Mouse (Mus musculus): ENCODE data around the gene Insl6.

Gene Insl6

DNA sequence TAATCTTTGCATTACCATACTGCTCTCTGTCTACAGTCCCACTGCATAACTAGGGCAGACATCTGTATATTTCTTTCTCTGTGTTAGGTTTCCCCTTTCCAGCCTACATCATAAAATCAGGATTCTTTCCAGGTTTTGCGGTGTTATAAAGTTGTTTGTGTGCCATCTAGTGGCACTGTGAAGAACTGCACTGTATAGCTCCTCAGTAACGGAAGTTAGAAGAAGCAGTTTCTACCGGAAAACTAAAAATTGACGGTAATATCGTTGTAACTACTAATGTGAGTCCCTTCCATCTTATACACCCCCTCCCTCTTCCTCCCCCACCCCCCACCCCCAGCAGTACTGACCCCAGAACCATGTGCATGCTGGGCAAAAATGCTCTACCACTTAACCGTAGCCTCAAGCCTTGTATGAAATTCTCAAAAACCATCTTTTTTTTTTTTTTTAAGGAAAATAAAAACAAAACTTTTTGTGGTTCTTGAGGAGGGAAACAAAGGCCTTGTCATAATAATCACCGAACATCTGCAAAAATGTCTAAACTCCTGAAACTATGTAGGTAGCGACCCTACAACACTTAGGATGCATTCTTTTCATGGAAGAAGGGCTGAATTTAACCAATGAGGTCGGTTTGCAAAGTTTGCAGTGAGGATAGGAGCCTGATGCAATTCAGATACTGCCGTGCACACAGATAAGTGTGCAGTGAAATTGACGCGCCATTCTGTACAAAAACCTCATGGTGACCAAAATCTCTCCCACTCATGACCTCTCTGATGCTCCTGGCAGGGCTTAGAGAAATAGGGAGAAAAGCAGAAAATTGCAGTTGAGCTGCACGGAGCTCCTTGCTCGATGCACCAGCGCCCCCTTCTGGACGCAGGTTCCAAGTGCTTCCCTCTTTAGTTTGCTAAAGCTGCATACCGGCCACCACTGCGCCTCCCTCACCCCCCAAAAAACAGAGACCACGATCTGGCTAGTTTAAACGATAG is 30.0 kb upstream of the Insl6 start:
- DNase-seq (ENCODE audit: low read depth, low spot score): peak; percentile 71

DNA sequence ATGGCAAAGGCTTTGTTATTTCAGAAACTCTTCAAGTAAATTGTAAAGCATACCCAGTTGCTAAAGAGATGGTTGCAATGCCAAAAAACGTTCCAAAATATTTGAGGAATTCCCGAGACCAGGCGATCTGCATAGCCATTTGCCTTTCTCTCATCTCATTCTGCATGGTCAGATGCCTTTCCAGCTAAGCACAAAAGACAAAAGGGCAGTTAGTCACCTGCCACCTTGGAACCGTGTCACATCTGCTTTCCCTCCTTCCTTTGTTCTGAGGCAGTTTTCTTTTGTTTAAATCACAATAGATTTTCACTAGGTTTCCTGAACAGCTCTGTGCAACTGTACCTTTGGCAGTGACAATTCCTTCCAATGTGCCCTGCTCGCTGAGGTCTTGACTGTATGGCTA is 25.8 kb upstream of the Insl6 start:
- DNase-seq (ENCODE audit: low read depth, low spot score): no peak

DNA sequence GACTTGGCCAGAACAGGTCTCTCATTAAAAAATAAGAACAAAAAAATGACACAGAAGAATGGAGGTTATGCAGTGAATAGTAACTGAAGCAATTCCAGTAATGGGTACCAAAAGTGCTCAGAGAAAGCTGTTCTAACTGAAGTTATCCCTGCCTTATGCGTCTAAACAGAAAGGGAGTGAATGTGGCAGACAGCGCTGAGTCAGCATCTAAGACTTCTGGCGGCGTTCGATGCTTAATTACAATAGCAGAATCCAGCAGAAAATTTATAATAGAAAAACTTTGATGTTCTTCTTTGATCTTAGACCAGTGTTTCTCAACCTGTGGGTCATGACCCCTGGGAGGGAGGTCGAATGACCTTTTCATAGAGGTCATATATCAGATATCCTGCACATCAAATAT is 20.5 kb upstream of the Insl6 start:
- DNase-seq (ENCODE audit: low read depth, low spot score): no peak

DNA sequence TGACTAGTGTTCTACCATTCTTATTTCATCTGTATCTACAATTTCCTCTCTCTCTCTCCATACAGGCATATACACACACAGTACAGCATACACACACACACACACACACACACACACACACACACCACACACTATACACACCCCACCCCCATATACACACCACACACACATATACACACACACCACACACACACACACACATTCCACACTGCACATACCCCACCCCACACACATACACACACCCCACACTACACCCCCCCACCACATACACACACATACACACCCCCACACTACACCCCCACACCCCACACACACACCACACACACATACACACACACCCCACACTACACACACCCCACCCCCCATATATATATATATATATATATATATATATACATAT is 19.7 kb upstream of the Insl6 start:
- no peak for DNase-seq (ENCODE audit: low read depth, low spot score)

DNA sequence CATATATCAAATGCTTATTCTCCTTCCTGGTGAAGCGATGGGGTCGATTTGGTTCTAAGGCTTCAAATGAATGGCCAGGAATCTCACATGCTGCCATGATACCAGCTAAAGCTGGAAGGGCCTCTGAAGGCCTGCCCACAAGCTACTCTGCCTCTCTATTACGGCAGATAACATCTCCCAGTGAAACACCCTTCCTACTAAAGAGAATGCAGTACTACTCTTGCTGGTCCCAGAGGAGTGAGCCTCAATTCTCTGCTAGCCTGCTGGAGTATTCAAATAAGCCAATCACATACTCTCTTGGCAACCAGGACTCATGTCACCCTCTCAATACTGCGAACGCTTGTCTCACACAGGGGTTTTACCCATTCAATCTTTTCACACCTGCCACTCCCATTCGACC is 17.1 kb upstream of the Insl6 start:
- DNase-seq (ENCODE audit: low read depth, low spot score): no peak

DNA sequence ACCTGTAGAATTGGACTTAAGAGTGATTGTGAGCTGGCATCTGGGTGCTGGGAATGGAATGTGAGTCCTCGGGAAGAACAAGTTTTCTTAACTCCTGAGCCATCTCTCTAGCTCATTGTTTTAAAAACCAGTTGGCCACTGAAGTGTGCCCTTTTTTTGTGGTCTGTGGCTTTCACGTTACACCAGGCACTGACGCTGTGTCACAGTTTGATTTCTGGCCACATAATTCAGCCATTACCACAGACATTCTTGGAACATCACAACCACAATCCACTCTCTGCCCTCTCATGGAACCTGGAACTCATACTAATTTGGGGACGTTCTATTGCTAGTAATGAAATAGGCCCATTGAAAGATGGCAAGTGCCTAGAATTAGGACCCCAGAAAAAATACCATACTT is 15.9 kb upstream of the Insl6 start:
- no peak for DNase-seq (ENCODE audit: low read depth, low spot score)

DNA sequence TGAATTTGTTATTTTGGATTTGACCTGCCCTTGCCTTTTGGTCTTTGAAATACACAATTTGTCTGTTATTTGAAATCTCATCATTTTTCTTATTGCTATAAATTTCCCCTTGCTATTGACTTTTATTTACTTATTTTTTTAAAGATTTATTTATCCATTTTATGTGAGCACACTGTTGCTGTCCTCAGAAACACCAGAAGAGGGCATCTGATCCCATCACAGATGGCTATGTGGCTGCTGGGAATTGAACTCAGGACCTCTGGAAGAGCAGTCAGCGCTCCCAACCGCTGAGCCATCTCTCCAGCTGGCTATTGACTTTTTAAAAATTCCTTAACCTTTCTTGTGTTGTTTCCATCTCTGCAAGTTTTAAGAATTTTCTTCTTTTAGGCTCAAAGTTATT is 11.5 kb upstream of the Insl6 start:
- no peak for DNase-seq (ENCODE audit: low read depth, low spot score)

DNA sequence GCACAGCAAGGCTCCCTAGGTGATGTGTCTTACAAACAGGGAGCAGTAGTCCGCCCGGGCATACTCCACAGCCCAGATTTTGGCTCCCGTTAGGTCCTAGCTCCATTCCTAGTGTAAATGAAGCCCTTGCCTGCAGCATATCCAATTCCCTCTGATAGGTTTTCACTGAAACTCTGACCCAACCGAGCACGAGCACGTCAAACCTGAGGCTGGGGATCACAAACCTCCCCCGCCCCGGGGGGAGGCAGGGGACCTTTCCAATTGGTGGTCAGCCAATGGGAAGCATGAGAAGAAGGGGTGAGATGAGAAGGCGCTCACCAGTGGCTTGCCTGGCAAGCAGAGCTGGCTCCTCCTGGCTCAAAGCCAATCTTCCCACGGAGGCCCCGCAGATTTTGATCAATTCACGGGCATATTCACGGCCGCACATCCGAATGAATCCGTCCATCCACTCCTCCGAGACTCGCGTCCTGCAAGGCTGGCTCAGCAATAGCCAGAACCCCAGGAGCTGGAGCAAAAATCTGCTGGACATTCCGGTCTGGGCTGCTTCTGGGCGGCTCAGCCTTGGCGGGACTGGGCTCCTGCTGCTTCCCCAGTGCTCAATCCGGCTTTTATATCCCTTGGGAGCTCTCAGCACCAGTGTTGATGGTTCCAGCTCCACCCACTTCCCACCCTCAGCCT is 9.1 kb upstream of the Insl6 start, which contains the start of gene Rln1:
TSS of gene Rln1 (minus strand) at position 603 of the 678 bp plus-strand sequence.
- DNase-seq (ENCODE audit: low read depth, low spot score): no peak

DNA sequence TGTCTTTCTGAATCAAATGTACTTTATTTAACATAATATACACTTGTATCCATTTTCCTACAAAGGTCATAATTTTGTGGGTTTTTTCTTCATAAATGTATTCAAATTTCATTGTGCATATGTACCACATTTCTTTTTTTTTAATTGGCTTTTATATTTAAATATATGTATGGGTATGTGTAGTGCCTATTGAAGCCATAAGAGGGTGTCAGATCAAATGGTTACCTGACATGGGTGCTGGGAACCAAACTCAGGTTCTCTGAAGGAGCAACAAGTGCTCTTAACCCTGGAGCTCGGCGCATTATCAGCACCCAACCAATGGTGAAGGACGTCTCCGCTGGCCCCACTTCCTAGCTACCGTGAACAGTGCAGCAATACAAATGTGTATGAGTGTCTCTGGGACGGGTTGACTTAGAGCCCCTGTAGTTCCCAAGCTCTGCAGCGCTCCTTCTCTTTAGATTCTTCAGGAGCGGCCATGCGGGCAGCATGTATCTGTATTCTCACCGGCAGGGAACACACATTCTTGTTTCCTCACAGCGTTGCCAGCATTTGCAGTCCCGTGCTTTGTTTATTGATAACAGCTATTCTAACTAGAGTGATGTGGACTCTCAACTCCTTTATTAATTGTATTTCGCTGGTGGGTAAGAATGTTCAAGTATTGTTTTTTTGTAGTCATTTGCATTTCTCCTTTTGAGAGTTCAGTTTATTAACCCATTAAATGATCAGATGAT is 1.8 kb upstream of the Insl6 start:
- DNase-seq (ENCODE audit: low read depth, low spot score): no peak

DNA sequence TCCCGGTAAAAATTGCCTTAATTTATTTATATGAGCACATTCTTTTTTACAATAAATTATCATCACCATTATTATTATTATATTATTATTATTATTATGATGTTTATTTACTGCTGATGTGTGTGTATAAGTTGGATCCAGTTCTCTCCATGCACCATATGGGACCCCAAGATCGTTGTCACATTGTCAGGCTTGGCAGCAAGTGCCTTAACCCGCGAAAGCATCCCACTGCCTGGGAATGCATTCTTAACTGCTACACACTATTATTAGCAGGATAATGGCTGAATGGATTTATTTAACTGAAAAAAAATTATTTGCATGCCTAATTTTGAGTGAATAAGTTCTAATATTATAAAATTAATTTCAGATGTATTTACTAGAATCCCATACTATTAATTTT is 1.2 kb upstream of the Insl6 start:
- DNase-seq (ENCODE audit: low read depth, low spot score): no peak

DNA sequence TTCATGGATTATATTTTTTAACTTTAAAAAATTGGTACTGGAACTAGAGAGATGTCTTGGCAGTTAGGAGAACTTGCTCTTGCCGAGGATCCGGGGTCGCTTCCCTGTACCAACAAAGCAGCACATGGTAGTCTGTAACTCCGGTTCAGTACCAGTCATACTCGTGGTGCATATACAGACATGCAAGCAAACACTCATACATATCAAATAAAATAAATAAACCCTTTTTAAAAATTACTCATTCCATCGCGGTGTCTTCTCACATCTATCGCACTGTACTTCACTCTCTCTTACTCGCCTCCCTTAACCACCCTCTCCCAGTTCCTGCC is 660 bp upstream of the Insl6 start:
- DNase-seq (ENCODE audit: low read depth, low spot score): no peak

DNA sequence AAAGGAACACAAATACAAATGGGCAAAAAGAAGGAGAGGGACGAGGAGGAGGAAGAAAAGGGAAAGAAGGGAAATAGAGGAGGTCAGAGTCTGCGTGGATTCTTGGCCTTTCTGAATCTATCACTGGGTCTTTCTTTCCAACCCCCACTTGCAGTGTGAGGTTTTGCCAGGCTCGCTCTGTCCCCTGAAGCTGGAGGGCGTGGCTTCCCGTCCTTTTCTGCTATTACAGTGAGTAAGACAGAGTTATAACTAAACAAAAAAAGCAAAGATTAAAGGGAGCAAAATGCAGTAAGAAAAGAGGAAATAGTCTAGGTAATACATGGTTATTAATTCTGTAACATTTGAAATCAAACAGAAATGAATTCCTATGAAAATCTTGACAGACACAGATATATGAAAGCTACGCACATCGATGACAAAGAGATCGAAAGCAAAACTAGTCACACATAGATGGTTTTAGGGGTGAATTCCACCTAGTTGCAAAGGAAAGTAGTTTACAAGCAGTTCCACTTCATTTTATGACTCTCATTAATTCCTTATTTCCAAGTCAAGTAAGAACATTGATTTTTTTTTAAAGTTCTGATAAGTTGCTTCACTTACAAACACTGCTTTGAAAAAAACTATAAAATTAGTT is 1.6 kb downstream of the Insl6 start:
- DNase-seq (ENCODE audit: low read depth, low spot score): no peak

DNA sequence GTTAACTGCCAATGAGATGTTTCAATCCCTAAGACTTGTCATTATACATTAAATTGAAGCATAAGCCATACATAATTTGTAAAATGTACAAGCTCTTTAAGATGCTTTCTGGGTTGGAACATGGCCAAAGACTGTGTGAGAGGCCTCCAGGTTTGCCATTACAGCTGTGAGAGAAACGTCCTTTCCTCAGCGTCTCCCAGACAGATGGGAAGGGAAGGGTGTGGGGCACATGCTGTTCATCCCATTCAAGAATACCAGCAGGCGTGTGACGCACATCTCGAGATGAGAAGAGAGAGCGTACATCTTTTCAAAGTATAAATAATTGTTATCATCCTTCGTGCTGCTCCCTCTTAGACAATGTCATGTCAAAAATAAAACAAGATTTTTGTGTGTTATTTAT is 12.5 kb downstream of the Insl6 start:
- no peak for DNase-seq (ENCODE audit: low read depth, low spot score)

DNA sequence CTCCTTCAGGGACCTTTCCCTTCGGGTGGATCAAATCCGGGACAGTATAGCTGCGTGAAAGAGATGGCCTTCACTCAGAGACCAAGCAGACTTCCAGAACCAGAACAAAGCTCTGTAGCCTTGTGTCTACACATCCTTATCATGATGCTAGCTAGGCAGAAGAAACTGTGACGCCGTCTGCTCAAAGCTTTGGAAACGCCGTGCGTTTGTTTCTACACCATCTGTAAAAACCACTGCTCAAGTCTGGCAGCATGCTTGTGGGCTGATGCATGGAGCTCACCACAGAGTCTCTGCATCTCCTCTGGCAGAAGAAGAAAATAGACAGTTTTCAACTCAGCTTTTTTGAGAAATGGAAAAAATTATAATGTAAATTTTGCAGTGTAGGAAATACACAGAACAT is 13.4 kb downstream of the Insl6 start:
- no peak for DNase-seq (ENCODE audit: low read depth, low spot score)

DNA sequence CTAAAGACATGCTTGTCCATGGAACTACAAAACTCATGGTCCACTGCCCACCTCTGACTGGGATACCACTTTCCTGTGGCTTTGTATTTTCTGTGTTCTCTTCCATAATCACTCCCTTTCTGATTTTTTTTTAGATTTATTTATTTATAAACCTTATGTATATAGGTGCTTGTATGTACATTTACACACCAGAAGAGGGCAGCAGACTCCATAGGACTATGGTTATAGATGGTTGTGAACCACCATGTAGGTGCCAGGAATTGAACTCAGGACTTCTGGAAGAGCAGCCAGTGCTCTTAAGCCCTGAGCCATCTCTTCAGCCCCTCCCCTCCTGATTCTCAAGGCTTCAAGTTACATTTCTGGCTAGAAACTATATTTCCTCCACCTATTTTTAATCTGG is 16.3 kb downstream of the Insl6 start:
- no peak for DNase-seq (ENCODE audit: low read depth, low spot score)

DNA sequence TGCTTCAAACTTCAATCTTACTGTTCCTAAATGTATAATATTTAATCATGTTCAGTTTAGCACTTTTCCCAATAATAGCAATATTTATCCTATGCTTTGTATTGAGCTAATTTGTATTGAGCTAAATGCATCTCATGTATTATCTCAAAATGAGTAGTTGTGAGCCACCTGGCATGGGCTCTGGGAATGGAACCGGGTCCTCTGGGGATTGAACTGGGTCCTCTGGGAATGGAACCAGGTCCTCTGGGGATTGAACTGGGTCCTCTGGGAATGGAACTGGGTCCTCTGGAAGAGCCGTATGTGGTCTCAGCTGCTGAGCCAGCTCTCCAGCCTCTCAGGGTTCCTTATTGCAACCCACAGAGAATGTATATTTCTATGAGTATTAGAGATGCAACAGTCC is 23.0 kb downstream of the Insl6 start:
- no peak for DNase-seq (ENCODE audit: low read depth, low spot score)

DNA sequence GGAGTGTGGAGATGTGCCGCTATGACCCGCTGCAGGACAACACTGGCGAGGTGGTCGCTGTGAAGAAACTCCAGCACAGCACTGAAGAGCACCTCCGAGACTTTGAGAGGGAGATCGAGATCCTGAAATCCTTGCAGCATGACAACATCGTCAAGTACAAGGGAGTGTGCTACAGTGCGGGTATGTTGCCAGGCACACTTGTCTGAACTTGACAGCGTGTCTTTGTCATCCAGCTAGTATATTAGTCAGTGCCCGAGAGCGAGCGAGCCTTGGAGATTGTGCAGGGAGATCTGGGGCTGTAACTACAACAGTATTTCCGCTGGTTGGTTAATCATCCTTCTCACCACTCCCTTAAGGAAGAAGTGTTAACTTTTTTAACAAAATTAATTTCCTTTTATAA is 24.2 kb downstream of the Insl6 start:
- no peak for DNase-seq (ENCODE audit: low read depth, low spot score)

DNA sequence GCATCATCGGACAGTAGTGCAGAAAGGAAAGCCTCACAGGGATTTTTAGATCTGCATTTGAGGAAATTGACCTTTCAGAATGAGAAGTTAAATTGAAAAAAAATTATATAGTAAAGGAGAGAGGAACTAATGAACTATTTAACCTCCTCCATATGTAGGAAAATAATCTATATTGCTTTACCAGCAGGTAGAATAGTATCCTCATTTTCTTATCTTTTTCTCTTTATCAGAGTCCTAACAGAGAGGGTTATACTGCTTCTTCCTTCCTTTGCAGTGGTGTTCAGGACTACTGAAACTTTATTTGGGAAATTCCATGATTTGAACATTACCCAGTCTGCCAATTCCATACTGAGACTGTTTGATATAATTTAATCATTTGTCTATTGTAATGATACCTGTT is 27.8 kb downstream of the Insl6 start:
- DNase-seq (ENCODE audit: low read depth, low spot score): no peak

DNA sequence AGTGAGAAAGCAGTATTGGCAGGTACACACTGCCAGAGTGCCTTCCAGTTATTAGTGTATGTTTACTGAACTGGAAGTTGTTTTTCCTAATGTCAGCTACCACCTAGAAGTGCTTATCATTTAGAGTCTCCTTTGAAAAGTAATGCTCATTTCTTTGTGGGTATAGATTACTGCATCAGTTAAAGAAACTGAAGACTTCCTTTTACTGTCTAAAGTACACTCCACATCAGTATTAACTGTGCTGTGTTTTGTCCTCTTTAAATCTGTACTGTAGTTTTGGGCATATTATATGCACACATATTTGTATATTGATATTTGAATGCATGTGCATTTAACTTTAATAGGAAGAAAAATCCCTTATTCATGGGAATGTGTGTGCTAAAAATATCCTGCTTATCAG is 29.0 kb downstream of the Insl6 start:
- no peak for DNase-seq (ENCODE audit: low read depth, low spot score)

DNA sequence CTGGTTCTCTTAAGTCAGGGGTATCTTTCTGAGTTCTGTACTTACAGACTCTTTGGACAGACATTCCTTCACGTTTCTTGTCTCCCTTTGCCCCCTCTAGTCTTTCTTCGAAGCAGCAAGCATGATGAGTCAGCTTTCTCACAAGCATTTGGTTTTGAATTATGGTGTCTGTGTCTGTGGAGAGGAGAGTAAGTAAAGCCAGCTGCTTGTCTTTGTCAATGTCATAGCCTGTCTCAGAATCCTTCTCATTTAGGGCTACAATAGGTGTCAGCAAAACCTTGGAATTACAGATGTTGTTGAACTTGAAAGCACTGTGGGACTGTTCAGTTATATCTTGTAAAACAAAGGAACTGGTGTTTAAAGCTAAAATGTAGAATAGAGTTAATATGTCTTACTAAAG is 30.4 kb downstream of the Insl6 start:
- no peak for DNase-seq (ENCODE audit: low read depth, low spot score)

DNA sequence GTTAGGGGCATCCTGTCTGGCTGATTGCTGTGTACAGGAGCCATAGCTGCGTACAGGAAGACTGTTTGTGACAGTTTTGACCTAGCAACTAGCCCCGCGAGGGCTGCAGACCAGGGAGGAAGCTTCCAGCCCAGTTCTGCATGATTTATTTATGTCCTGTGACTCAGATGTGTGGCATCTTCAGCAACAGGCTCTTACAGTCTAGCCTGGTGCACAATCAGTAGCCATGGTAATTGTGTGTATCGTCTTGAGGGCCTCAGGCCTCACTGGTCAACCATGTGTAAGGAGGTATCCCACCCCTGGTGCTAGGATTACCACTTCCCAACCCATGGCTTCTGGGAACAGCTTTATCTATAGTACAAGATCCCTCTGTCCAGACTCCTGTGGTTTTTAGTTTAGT is 32.6 kb downstream of the Insl6 start:
- no peak for DNase-seq (ENCODE audit: low read depth, low spot score)

DNA sequence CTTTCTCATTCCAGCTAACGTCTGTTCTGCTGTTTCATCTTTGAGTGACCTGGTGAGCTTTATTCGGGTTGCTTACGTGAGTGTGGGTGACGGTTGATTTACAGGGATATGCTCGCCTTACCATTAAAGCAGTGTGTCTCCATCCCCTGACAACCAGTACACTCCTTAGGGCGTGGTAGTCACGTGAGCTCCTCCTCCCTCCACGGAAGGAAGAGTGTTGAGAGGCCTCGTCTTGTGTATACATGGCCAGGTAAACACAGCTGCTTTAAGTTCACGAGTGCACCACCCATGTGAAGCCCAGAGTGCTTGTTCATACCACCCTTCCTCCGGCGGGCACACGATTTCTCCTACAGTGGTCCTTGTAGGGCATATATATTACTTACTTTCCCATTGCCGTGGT is 33.6 kb downstream of the Insl6 start:
- no peak for DNase-seq (ENCODE audit: low read depth, low spot score)
